Mouse (Mus musculus): Measurements from ENCODE around the gene Exoc1.

Exoc1 gene

DNA sequence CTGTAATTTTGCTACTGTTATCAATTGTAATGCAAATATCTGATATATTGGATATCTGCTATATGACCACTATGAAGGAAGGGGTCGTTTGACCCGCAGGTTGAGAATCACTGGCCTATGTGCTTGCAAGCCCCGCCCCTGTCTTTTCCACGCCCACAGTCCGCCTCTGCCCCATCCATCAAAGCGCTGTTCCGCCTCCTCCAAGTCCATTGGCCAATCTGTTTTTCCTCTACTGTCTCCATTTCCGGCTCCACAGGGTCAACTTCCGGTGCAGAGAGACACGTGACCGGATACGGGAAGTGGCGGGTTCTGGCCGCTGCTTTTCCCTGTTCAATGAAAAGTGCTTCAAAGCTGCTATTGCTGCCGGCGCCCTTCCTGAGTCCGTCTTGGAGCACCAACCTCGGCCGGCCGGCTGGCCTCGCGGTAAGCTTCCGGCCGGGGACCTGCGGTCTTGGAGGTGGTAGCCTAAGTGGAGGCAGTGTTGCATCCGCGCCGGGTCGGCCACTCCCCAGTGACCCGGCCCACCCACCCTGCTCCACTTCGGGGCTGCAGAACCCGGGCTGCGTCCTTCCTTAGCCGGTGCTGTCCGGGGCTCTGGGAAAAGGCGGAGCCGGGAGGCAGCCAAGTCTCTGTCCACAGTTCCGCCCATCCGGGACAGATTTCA, at the start of gene Exoc1:
Gene Exoc1 (plus strand): TSS at position 272 of the 664 bp plus-strand sequence.
- in situ Hi-C loops (cut with MboI, MseI) = loop anchor here (25.0 kb wide), 1 partner anchor 392 kb away; the partner anchor contains the start of gene Srd5a3

DNA sequence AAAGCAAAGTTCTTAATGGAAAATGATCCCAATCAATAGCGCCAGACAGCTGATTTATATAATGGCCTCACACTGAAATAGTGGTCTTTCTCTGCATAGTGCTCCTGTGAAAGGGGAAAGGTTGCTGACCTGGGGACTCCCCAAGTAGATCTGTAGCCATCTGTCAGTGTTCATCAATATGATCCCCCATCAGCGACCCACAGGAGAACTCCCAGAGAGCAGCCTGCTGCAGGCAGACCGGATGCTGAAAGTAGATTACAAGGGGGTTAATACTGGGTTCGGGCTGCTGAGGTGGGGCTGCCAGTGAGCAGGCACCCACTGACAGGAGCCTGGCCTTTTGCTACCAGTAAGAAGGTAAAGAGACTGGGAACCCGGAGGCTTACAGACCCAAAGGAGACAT, 45.3 kb upstream of the Exoc1 start, which contains the start of gene Gm7271:
Gene Gm7271 (plus strand): TSS at position 230 of the 400 bp plus-strand sequence.
- in situ Hi-C loops (cut with MboI, MseI) = no loop called here

DNA sequence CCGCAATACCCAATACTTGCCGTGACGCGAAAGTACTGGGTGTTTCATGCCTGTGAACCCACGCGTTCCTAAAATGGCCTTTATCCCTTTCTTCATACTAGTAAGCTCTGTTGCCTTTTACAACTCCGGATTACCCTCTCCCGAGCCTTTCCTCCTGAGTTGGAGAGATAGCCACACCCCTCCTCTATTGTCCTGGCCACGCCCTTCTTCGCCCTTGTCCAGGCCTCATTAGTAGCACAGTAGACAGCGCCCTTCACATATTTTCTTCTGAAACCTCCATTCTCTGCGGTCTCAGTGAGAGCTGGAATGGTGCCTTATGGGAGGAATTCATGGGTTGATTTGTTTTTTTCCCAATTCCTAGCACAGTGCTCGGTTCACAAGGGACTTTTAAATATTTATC, 34.0 kb upstream of the Exoc1 start:
- in situ Hi-C loops (cut with MboI, MseI) = no loop called here

DNA sequence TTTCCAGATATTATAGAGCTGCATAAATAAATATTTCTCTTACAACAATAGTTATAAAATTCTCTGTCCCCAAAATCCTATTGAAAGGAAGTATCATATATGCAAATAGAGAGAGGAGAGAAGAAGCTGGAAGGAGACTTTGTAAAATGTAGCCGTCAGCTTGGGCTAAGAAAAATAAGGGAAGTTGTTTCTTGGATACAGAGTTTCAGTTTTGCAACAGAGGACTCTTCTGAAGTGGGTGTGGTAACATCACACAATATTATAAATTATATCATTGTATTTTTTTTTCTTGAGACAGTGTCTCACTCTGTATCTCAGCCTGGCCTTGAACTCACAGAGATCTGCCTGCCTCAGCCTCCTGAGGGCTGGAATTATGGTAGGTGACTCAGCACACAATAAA, 6.7 kb upstream of the Exoc1 start:
- in situ Hi-C loops (cut with MboI, MseI) = no loop called here

DNA sequence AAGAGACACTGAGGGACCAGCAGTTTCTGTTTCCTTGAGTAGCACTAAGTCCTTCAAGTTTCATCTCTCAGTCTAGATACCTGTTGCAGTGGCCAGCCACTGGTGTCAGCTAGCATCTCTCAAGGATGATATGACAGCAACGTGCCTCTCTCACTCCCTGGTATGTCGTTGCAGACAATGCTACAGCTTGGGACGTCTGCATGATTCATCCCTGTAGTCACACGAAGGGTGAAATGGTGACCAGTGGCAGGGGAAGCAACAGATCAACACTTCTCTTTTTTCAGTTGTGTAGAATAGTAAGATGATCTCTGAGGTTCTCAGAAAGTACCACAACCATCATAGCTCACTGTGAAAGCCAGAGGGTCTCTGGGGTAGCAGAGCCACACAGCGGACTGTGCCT, 4.5 kb upstream of the Exoc1 start:
- in situ Hi-C loops (cut with MboI, MseI) = loop anchor here (25.0 kb wide), 1 partner anchor 387 kb away; the partner anchor contains the start of gene Srd5a3

DNA sequence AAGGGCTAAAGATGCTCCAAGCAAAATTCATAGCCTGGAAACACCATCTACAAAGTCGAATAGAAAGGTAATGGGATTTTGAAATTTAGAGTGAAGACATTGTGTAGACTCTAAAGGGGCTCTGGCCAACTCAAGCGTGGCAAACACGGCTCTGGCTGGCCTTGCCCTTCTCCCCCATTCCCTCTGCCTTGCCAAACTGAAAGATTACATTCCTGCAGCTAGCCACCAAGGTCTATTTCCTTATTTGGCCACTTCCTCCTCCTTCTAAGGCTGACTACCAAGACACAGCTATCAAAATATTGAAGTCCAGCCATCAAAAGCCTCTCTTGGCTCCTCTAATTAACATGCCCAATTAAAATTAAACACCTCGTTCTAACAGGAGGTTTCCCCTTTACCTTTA, 4.0 kb upstream of the Exoc1 start:
- in situ Hi-C loops (cut with MboI, MseI) = loop anchor here (25.0 kb wide), 1 partner anchor 388 kb away; the partner anchor contains the start of gene Srd5a3

DNA sequence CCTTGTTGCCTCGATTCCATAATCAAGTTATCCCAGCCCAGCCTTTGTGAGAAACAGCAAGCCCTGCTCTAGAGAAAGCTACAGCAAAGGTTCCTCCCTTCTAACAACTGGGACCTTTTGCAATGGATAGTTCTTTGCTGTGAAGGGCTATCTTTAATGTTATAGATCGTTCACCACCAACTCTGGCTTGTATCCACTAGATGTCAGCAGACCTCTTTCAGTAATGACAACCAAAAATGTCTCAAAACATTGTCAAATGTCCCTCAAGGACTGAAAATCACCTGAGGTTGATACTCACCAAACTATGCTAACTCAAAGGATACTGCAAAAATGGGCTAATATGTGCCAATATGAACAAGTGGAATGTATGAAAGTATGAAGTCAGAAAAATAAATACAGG, 3.3 kb upstream of the Exoc1 start:
- in situ Hi-C loops (cut with MboI, MseI) = loop anchor here (25.0 kb wide), 1 partner anchor 389 kb away; the partner anchor contains the start of gene Srd5a3

DNA sequence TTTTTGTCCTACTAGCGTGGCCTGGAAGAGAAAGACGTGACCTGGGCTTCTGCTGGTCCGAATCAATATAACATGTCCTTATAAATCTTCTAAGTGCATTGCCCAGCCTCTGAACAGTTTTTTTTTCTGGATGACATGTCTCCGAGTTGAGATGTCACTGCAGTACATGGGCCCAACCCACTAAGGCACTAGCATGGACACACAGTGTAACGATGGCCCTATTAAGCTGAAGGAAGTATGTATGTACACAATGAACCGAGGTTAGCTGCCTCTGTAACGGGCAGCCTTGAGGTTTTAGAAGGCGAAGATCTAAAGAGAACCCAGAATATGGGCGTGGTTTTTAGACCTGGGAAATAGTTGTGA, 574 bp downstream of the Exoc1 start:
- in situ Hi-C loops (cut with MboI, MseI) = loop anchor here (5.0 to 25.0 kb wide), 2 partner anchors 53 to 392 kb away; partner anchors contain the start of gene Srd5a3

DNA sequence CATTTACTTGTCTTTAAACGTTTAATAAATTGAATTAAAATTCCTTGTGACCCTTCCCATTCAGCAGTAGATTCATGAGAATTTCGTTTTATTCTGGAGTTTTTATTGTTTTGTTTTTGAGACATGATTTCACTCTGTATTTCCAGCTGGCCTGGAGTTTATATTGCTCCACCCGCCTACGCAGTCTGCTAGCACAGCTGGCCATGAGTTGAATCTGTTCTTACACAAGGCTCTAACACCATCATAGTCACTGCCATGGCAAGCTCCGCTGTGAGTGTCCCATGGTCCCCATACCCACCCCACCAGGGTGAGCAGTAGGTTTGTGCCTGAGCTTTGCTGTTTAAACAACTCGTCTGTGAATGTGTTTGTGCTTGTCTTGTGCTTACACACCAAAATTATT, 4.1 kb downstream of the Exoc1 start:
- in situ Hi-C loops (cut with MboI, MseI) = loop anchor here (5.0 to 25.0 kb wide), 2 partner anchors 49 to 396 kb away; partner anchors contain the start of gene Srd5a3

DNA sequence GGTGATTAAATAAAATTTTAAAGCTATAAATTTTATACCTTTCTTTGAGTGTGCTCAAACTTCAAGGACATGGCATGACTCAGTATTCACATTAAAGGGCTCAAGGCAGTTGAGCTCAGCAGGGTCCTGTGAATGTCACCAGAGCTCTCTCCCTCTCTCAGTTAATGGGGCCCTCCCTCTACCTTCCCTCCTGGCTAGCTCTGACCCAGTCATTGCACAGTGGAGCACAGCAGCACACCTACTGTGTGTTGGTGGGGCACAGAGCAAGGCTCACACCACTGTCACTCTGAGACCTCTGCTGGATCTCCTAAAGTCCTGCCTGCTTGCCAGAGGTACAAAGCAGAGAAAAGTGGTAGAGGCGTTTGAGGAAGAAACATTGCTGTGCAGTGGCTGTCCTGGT, 7.1 kb downstream of the Exoc1 start:
- in situ Hi-C loops (cut with MboI, MseI) = loop anchor here (25.0 kb wide), 1 partner anchor 399 kb away; the partner anchor contains the start of gene Srd5a3

DNA sequence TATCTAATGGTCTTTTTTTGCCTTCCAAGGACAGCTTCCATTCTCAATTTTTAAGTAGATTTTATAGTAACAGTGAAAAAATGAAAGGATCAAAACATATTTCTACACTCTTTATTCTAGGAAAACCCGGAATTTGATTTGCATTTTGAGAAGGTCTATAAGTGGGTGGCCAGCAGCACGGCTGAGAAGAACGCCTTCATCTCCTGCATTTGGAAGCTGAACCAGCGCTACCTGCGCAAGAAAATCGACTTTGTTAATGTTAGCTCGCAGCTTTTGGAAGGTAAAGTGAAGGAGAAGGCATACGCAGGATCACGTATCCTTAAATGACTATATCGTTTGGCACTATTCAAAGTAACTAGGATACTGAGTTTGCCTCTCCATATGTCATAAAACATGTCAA, 8.5 kb downstream of the Exoc1 start:
- in situ Hi-C loops (cut with MboI, MseI) = loop anchor here (25.0 kb wide), 1 partner anchor 400 kb away; the partner anchor contains the start of gene Srd5a3

DNA sequence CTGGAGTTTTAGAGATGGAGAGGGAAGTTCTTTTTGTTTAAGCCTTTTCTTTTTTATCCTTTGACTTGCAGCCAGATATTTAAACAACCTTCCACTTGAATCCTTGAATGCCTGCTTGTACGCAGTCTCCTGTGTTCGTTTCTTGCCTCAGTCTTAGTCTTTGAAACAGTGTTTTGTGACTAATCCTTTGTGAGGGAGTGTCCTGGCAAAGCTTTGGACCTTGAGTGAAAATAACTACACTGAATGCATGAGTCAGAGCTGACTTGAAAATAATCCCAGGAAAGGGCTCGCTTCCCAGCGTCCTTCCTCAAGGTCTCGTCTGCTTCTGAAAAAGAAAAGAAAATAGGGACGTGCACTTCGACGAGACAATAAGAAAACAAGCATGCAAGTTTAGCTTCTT, 11.1 kb downstream of the Exoc1 start:
- in situ Hi-C loops (cut with MboI, MseI) = loop anchor here (25.0 kb wide), 1 partner anchor 403 kb away; the partner anchor contains the start of gene Srd5a3

DNA sequence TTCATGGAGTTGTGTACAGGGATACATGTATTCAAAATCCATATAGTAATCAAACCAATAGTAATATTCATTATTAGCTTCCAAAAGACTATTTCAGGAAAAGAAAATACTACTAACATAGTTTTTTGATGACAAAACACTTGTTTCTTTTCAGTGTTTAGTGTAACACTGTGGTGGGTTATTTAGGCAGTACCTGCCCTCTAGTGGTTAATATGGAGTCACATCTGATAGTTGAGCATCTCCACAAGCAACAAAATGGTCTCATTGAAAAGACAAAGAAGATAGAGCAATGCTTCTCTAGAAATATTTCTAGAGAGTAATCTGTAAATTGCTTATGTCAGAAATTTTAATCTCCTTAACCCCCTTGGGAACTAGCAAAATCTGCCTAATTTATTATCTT, 11.7 kb downstream of the Exoc1 start:
- in situ Hi-C loops (cut with MboI, MseI) = loop anchor here (25.0 kb wide), 1 partner anchor 404 kb away; the partner anchor contains the start of gene Srd5a3

DNA sequence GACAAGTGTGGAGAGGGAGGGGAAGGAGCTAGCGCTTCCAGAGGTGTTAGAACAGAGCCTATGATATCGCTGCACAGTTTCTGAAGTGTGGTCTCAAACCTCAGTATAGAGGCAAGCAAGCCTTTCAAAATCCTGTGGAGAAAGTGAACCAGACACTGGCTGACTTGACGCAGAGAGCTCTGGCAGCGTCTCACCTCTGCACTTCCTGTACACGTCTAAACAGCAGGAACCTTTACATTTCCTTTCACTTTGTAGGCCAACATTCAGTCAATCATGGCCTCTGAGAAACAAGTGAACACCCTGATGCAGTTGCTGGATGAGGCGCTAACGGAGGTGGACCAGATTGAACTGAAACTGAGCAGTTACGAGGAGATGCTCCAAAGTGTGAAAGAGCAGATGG, 14.1 kb downstream of the Exoc1 start:
- in situ Hi-C loops (cut with MboI, MseI) = loop anchor here (25.0 kb wide), 1 partner anchor 406 kb away; the partner anchor contains the start of gene Srd5a3

DNA sequence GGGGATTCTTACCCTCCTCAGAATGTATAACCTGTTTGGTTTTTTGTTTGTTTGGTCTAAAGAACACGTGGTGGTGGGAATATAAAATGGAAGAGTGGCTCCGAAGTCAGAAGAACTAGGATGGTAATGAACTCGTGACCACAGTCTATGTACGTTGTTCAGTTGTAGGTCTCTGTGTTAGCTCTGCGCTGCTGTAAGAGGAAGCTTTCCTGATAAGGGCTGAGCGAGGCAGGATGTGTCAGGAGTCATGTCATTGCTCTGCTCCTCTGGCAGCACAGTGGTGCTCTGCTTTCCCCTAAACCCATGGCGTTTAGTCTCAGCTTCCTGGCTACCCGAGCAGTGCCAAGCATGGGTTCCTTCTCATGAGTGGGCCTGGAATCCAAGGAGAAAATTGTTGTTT, 21.3 kb downstream of the Exoc1 start:
- in situ Hi-C loops (cut with MboI, MseI) = no loop called here

DNA sequence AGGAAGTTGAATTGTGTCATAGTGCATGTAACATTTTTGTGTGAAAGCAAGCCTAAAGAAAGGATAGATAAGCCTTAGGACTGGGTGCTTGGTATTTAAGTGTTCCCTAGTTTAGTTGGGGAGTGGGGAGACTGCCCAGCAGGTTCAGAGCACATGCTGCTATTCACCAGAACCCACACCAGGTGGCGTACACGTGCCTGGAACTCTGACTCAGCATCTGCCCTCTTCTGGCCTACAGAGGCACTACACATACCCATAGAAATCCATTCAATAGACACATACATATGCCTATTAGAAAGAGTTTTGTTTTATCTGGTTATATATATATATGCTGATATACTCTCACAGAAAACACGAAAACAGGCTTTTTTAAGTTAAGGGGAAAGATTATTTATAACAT, 36.2 kb downstream of the Exoc1 start:
- in situ Hi-C loops (cut with MboI, MseI) = loop anchor here (10.0 kb wide), 1 partner anchor 279 kb away; no protein-coding TSS in a partner anchor

DNA sequence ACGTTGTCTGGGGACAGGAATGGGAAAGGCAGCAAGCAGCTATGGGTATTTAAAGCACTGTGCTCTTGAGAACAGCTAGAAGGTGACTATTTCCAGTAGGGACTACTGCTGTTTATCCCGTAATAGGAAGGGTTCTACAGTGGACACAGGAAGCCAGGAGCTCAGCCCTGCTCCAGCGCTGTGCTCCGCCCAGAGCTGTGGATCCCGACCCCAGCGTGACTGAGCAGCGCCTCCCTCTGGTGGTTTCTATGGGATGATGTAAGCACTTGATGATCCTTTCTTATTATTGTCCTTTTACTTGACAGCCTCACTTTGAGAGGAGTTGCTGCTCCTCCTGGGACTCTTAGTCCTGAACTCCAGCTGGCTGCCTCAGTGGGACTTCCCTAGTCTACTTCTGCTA, 45.1 kb downstream of the Exoc1 start:
- in situ Hi-C loops (cut with MboI, MseI) = no loop called here

DNA sequence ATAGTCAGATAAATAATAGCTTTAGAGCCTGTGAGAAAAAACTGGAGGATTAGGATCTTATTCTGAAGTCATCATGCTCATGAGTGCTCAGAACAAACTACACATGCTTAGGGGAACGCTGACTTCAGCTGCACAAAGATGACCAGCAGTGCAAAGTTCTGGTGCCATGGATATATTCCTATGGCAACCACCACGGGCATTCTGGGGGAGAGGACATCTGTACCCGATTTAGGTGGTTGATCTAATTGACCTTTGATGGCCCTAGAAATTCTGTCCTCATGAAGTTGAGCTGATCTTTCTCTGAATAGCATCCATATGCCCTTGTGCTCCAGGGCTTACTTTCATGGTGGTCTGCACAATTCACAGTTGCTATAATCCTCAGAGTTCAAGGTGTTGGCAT, 47.9 kb downstream of the Exoc1 start:
- in situ Hi-C loops (cut with MboI, MseI) = no loop called here

DNA sequence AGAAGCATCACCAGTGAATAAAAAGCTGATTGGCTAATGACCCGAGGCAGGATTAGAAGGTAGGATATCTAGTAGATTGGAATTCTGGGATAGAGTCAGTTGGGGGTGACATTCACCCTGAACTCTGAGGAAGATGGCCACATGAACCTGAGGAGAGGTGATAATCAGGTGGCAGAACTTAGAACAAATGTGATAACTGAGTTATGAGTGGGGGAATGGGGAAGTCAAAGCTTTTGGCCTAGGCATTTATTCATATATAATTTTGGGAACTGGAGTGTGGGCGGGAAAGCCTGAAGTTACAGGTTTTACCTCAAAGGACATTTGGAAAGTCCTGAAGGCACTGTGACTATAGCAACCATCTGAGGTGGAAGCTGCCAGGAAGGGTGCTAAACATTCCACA, 56.3 kb downstream of the Exoc1 start:
- in situ Hi-C loops (cut with MboI, MseI) = no loop called here

DNA sequence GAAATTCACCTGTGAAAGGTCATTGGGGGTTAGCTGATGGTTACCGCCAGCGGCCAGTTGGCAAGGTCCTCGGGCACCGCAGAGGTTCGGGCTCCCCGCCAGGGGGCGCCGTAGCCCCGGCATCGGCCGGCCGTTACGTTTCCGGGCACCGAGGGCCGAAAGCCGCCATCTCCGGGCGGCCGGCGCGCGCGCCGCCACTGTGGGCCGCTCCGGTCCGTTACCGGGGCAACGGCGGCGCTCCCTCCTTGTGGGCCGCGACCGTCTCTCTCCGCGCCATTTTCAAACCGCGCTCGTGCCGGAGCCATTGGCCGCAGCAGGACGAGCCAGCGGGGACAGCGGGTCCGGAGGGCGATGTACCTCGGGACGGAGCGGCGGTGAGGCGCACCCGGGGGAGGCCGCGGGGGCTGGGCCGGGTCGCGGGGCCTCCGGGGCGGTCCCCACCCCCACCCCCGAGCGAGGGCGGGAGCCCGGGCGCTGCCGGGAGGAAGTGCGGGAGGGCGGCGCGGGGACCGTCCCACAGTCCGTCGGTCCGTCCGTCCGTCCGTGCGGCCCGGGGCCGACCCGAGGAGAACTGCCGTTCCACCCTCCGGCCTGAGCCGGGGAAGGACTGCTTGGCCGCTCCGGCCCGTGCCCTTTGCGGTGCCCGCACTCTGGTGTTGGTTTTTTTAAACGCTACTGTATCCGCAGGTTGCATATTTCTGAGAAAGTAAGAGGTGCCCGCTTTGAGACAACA, 59.6 kb downstream of the Exoc1 start, which contains the start of gene Cep135:
Gene Cep135 (plus strand): TSS at position 148 of the 733 bp plus-strand sequence.
- in situ Hi-C loops (cut with MboI, MseI) = no loop called here

DNA sequence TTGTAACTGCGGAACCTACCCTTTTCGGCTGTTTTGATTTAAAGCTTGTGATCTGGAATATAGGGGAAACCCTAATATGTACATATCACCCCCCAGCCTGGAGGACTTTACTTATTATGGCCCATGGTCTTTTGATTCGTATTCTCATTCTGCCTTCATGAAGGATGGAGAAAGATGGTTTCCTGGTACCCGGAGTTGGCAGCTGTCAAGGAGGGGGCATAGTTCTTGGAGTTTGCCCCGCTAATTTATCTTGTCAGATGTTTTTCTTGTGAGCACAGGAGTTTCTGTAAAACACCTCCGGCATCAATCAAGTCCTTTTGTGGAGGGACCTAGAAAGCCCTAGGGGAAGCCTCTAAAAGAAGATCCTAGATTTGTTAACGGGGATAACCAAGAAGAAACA, 60.2 kb downstream of the Exoc1 start:
- in situ Hi-C loops (cut with MboI, MseI) = no loop called here

DNA sequence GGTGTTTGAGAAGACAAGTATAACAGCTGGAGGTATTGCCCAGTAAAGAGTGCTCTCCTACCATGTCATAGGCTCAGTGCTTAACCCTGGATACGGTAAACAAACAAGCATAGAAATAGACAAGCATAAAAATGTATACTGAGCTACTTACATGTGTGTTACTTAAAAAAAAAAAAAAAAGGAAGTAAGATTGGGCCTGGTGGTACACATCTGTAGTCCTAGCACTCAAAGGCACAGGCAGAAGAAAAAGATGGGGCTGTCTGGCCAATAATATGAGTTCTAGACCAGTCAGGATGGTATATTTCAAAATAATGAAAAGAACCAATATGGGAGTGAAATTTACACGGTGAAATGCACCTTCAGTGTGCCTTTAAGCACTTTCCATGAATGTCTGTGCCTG, 60.9 kb downstream of the Exoc1 start:
- in situ Hi-C loops (cut with MboI, MseI) = no loop called here

All from regulatory T cell (primary cell).